Mouse (Mus musculus): ENCODE data around the gene Hacd4. TPM values are rescaled to one million over a fixed set of nuclear protein-coding genes. Genes with fewer than 3 reads are reported as not detected.
A peak's percentile ranks its signal among the peaks of the same experiment; 100 is the strongest.

Gene Hacd4
- polyA plus RNA-seq, 1 experiment from 2014 or later: 4.4 TPM

GRCm38 (mm10) chr4:88390036-88390435 is 48.7 kb downstream of the Hacd4 start:
- Histone ChIP-seq H3K9me3 (ENCODE audit: control insufficient read depth, low read length) (no peaks in the 10 kb centered on the region), H3K9ac (ENCODE audit: low read length) (no peak overlapping the region), H3K27me3 (ENCODE audit: control insufficient read depth, insufficient read depth, low read length) (no peaks in the 10 kb centered on the region), H3K4me2 (no peak overlapping the region), H3K36me3 (ENCODE audit: control insufficient read depth, insufficient read depth, low read length) (no peaks in the 10 kb centered on the region), H3K4me1 (ENCODE audit: control insufficient read depth, insufficient read depth, low read length) (no peaks in the 10 kb centered on the region), H3K4me3 (ENCODE audit: low read depth, low read length) (no peak overlapping the region), H3K27ac (ENCODE audit: low read depth, low read length) (no peak overlapping the region)
- 70% methylated on average over 1 of the region's 1 CpGs for WGBS
- DNase-seq (ENCODE audit: low spot score, missing footprints) (no peak), ATAC-seq (ENCODE audit: low FRiP score) (no peak)

GRCm38 (mm10) chr4:88372293-88373224 is 66.2 kb downstream of the Hacd4 start:
- WGBS: 66% methylated on average over 18 of the region's 18 CpGs
- DNase-seq (ENCODE audit: low spot score, missing footprints) (peak; percentile 85), ATAC-seq (ENCODE audit: low FRiP score) (peak; percentile 76)
- Histone ChIP-seq H3K4me3 (ENCODE audit: low read depth, low read length) (no peak overlapping the region), H3K4me2 (no peak overlapping the region), H3K27ac (ENCODE audit: low read depth, low read length) (no peak overlapping the region; the same call in 1 of the 2 replicates), H3K27me3 (ENCODE audit: control insufficient read depth, insufficient read depth, low read length) (no peaks in the 10 kb centered on the region), H3K9ac (ENCODE audit: low read length) (0 out of 2 replicates have a peak overlapping the region, but pooled peaks have one; percentile 9), H3K36me3 (ENCODE audit: control insufficient read depth, insufficient read depth, low read length) (no peaks in the 10 kb centered on the region), H3K9me3 (ENCODE audit: control insufficient read depth, low read length) (no peaks in the 10 kb centered on the region), H3K4me1 (ENCODE audit: control insufficient read depth, insufficient read depth, low read length) (peaks cover 6% of the 10 kb centered on the region)

- H3K9me3 ChIP-seq (ENCODE audit: control insufficient read depth, low read length): no peaks in the 10 kb centered on the region
- no peak overlapping the region for H3K4me2 ChIP-seq
- no peak overlapping the region for H3K4me3 ChIP-seq (ENCODE audit: low read depth, low read length)
- DNase-seq (ENCODE audit: low spot score, missing footprints) (peak; percentile 54), ATAC-seq (ENCODE audit: low FRiP score) (no peak)
- H3K36me3 ChIP-seq (ENCODE audit: control insufficient read depth, insufficient read depth, low read length): no peaks in the 10 kb centered on the region
- H3K27ac ChIP-seq (ENCODE audit: low read depth, low read length): no peak overlapping the region
- H3K27me3 ChIP-seq (ENCODE audit: control insufficient read depth, insufficient read depth, low read length): no peaks in the 10 kb centered on the region
- 94% methylated on average over 8 of the region's 8 CpGs for WGBS
- peaks cover 6% of the 10 kb centered on the region for H3K4me1 ChIP-seq (ENCODE audit: control insufficient read depth, insufficient read depth, low read length)
- H3K9ac ChIP-seq (ENCODE audit: low read length): no peak overlapping the region
These were observed 67.9 kb downstream of the Hacd4 start for GRCm38 (mm10) chr4:88370819-88371218.

GRCm38 (mm10) chr4:88369951-88370350 is 68.8 kb downstream of the Hacd4 start:
- Histone ChIP-seq H3K4me3 (ENCODE audit: low read depth, low read length) (no peak overlapping the region), H3K36me3 (ENCODE audit: control insufficient read depth, insufficient read depth, low read length) (no peaks in the 10 kb centered on the region), H3K27me3 (ENCODE audit: control insufficient read depth, insufficient read depth, low read length) (no peaks in the 10 kb centered on the region), H3K4me1 (ENCODE audit: control insufficient read depth, insufficient read depth, low read length) (peaks cover 6% of the 10 kb centered on the region), H3K4me2 (no peak overlapping the region), H3K9me3 (ENCODE audit: control insufficient read depth, low read length) (no peaks in the 10 kb centered on the region), H3K27ac (ENCODE audit: low read depth, low read length) (no peak overlapping the region), H3K9ac (ENCODE audit: low read length) (no peak overlapping the region)
- 94% methylated on average over 6 of the region's 6 CpGs for WGBS
- ATAC-seq (ENCODE audit: low FRiP score) (no peak), DNase-seq (ENCODE audit: low spot score, missing footprints) (no peak)

GRCm38 (mm10) chr4:88357431-88357830 is 81.3 kb downstream of the Hacd4 start:
- no peak overlapping the region for H3K9ac ChIP-seq (ENCODE audit: low read length)
- H3K4me2 ChIP-seq: no peak overlapping the region
- H3K27me3 ChIP-seq (ENCODE audit: control insufficient read depth, insufficient read depth, low read length): no peaks in the 10 kb centered on the region
- peaks cover 5% of the 10 kb centered on the region; the same call in 1 of the 2 replicates for H3K4me1 ChIP-seq (ENCODE audit: control insufficient read depth, insufficient read depth, low read length)
- DNase-seq (ENCODE audit: low spot score, missing footprints): no peak
- H3K9me3 ChIP-seq (ENCODE audit: control insufficient read depth, low read length): no peaks in the 10 kb centered on the region
- H3K36me3 ChIP-seq (ENCODE audit: control insufficient read depth, insufficient read depth, low read length): no peaks in the 10 kb centered on the region
- ATAC-seq (ENCODE audit: low FRiP score): no peak
- no peak overlapping the region for H3K27ac ChIP-seq (ENCODE audit: low read depth, low read length)
- WGBS: 88% methylated on average over 3 of the region's 3 CpGs
- H3K4me3 ChIP-seq (ENCODE audit: low read depth, low read length): no peak overlapping the region

- H3K27ac ChIP-seq (ENCODE audit: low read depth, low read length): no peak overlapping the region
- H3K27me3 ChIP-seq (ENCODE audit: control insufficient read depth, insufficient read depth, low read length): no peaks in the 10 kb centered on the region
- no peak overlapping the region for H3K4me2 ChIP-seq
- no peaks in the 10 kb centered on the region for H3K9me3 ChIP-seq (ENCODE audit: control insufficient read depth, low read length)
- no peaks in the 10 kb centered on the region for H3K36me3 ChIP-seq (ENCODE audit: control insufficient read depth, insufficient read depth, low read length)
- DNase-seq (ENCODE audit: low spot score, missing footprints) (no peak), ATAC-seq (ENCODE audit: low FRiP score) (0 out of 2 replicates have a peak, but pooled peaks have one; percentile 33)
- 66% methylated on average over 2 of the region's 2 CpGs for WGBS
- H3K9ac ChIP-seq (ENCODE audit: low read length): no peak overlapping the region
- no peak overlapping the region for H3K4me3 ChIP-seq (ENCODE audit: low read depth, low read length)
- H3K4me1 ChIP-seq (ENCODE audit: control insufficient read depth, insufficient read depth, low read length): peaks cover 5% of the 10 kb centered on the region; the same call in 1 of the 2 replicates
These were observed 82.1 kb downstream of the Hacd4 start for GRCm38 (mm10) chr4:88356652-88357051.

GRCm38 (mm10) chr4:88350910-88351309 is 87.8 kb downstream of the Hacd4 start:
- WGBS: 4% methylated on average over 4 of the region's 4 CpGs
- no peak overlapping the region for H3K9ac ChIP-seq (ENCODE audit: low read length)
- no peak overlapping the region for H3K4me3 ChIP-seq (ENCODE audit: low read depth, low read length)
- peaks cover 5% of the 10 kb centered on the region; the same call in 1 of the 2 replicates for H3K4me1 ChIP-seq (ENCODE audit: control insufficient read depth, insufficient read depth, low read length)
- H3K27me3 ChIP-seq (ENCODE audit: control insufficient read depth, insufficient read depth, low read length): no peaks in the 10 kb centered on the region
- no peak overlapping the region for H3K27ac ChIP-seq (ENCODE audit: low read depth, low read length)
- no peaks in the 10 kb centered on the region for H3K36me3 ChIP-seq (ENCODE audit: control insufficient read depth, insufficient read depth, low read length)
- H3K9me3 ChIP-seq (ENCODE audit: control insufficient read depth, low read length): no peaks in the 10 kb centered on the region
- DNase-seq (ENCODE audit: low spot score, missing footprints): peak; percentile 96
- peak; percentile 77 for ATAC-seq (ENCODE audit: low FRiP score)
- H3K4me2 ChIP-seq: no peak overlapping the region

Other genes with a start within 250 kb of the Hacd4 start
- not detected in 2 replicates for gene Ifnb1, start 83.8 kb upstream of the Hacd4 start, polyA plus RNA-seq (2014; fragmentation: Nextera tagmentation; extraction: Ambion mirVana)
- not detected in 2 replicates for gene Ifna15, start 119.3 kb upstream of the Hacd4 start, polyA plus RNA-seq (2014; fragmentation: Nextera tagmentation; extraction: Ambion mirVana)
- not detected in 2 replicates for gene Ifna14, start 132.9 kb upstream of the Hacd4 start, polyA plus RNA-seq (2014; fragmentation: Nextera tagmentation; extraction: Ambion mirVana)
- gene Ifna9, start 153.5 kb upstream of the Hacd4 start, polyA plus RNA-seq (2014; fragmentation: Nextera tagmentation; extraction: Ambion mirVana): not detected in 2 replicates
- not detected in 2 replicates for gene Ifna12, start 164.4 kb upstream of the Hacd4 start, polyA plus RNA-seq (2014; fragmentation: Nextera tagmentation; extraction: Ambion mirVana)
- gene C87499, start 195.5 kb upstream of the Hacd4 start, polyA plus RNA-seq (2014; fragmentation: Nextera tagmentation; extraction: Ambion mirVana): not detected in 2 replicates
- gene Ifna13, start 205.5 kb upstream of the Hacd4 start, polyA plus RNA-seq (2014; fragmentation: Nextera tagmentation; extraction: Ambion mirVana): not detected in 2 replicates
- not detected in 2 replicates for gene Ifna16, start 238.0 kb upstream of the Hacd4 start, polyA plus RNA-seq (2014; fragmentation: Nextera tagmentation; extraction: Ambion mirVana)
- gene Ifna2, start 245.0 kb upstream of the Hacd4 start, polyA plus RNA-seq (2014; fragmentation: Nextera tagmentation; extraction: Ambion mirVana): not detected in 2 replicates